Mouse (Mus musculus): ENCODE measurements at regions not wholly inside any gene's neighbourhood (a gene's known extent, or its start where the extent isn't known, plus 50 kb on each side); places are given as distances from the start of the nearest gene placed in this dataset.

DNA sequence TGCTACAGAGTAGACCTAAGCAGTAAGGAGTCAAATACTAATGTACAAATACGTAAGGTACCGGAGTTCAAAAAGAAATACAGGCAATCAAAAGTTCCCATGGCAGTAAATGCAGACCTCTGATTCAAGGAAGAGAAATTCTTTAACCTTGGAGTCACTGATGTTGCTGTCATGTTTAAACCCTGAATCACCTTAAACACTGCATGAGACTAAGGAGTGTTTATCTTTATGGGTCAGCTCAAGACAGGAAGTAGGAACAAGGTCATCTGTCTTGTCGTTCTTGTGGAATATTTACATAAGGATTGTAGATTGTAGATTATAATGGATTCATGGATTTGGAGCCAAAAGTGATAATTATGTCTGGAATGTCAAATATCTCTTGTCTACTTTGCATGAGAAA is 1708.7 kb upstream of the Slc10a2 start:
- DNase-seq (ENCODE audit: extremely low read depth, insufficient read length, low spot score), result peak; percentile 31

DNA sequence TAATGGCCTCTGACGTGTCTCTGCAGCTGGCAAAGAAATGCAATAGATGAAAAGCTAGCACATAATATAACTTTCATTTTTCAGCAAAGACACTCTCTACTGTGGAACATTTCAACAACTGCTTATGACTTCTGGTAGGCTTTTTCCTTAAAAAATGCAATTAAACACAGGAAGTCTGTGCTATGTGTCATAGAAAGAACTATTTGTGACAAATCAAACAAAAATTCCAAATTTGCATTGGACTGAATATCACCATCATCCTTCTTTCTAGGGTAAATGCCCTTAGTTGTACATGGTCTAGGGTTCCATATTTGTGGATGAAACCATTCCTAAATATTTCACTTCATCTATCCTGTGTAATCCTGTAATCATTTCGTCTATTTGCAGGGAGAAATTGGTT is 1702.0 kb upstream of the Slc10a2 start:
- DNase-seq (ENCODE audit: extremely low read depth, insufficient read length, low spot score), result peak; percentile 29

DNA sequence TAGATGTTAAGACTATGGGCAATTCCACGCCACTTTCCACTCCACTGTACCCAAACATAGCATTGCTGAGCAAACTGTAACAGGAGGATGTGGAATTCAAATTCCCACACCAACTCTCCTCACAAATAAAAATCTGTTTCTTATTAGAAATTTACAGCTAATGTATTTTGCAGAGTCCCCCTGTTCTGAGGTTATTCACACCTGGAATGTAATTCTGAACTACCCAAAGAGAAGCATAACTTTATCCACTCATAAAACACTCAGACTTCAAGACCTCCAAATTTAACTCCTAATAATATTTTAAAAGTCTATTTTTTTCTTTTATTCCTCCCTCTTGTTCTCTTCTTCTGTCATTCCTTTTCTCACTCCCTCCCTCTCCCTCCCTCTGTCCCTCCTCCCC is 1698.0 kb upstream of the Slc10a2 start:
- no peak for DNase-seq (ENCODE audit: extremely low read depth, insufficient read length, low spot score)

DNA sequence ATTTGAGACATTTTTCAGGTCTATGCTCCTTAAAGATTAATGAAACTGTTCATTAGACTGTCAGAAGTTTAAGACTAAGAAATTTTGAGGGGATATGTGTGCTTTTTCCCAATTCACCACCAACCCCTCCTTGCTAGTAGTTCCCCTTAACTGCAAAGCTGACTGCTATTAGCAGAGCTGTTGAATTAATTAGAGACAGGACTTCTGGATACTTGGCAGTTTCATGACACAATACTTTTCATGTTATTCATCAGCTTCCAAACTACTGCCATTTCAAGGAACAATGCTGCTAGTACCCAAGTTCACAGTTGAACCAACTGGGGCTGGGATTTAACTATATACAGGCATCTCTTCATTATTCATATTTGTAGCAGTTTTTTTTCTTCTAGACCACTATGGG is 1695.9 kb upstream of the Slc10a2 start:
- DNase-seq (ENCODE audit: extremely low read depth, insufficient read length, low spot score), result no peak

DNA sequence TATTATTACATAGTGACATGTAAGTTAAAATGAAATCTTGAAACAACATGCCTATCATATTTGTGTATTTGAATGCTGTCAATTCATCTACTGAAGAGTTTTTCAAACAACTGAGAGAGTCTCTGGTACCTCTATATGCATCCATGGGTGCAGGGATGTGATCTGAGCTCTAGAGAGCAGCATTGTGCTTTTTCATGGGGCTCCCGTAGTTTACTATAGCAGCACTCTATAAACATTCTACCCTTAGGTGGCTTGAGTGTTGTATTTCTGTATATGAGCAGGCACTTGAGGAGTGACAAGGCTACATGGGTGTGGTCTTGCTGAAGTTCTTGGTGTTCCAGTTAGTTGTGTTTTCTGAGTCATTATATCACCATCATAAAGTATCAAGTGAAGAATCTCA is 1683.9 kb upstream of the Slc10a2 start:
- no peak for DNase-seq (ENCODE audit: extremely low read depth, insufficient read length, low spot score)

DNA sequence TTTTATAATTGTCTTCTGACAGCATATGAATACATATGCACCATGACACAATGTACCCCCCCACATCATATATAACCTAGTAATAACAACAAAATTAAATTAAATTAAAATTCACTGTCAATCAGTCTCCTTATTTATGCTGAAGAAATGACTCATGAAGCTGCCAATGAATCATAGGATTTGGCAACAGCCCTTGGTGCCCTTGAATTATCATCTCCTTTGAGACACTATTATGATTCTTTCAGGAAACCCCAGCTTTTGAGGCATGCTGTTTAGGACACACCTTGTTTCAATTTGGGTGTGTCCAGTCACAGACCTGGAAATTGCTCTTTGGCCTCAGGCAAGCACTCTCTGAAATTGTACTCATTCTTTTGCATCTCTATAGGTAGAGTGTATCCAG is 1675.8 kb upstream of the Slc10a2 start:
- DNase-seq (ENCODE audit: extremely low read depth, insufficient read length, low spot score), result peak; percentile 10

DNA sequence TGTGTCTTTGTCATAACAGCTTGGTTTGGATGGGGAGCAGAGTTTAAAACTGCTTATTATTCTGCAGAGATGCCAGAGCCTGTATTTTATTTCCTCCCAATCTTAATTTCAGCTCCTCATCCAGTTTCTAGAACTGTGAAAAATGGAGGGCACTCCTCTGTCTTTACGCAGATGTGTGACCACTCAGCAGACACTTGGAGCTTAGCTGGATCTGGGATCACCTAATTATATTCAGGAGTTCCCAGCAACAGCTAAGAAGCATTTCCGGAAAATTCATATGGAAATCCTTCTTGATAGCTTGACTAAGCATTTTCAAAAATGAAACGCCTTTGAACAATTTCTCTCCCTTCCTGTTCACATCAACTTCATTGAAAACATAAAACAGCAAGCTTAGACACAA is 1670.0 kb upstream of the Slc10a2 start:
- DNase-seq (ENCODE audit: extremely low read depth, insufficient read length, low spot score), result no peak

DNA sequence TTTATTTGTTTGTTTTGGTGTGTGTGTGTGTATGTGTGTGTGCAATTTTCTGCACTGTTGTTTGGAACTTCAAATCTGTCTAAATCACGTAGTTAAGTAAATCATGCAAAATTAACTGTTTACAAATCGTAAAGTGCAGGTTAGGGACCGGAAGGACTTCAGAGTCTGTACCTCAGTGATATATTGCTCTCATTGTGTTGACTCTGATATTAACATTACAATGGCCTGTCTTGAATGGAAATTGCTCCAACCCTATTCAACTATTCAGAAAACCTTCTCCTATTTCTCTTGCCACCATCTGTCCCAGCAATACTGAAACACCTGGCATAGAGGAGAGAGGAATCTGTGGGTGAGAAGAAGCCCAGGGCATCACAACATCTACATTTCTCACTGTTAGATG is 1624.4 kb upstream of the Slc10a2 start:
- DNase-seq (ENCODE audit: extremely low read depth, insufficient read length, low spot score), result no peak

DNA sequence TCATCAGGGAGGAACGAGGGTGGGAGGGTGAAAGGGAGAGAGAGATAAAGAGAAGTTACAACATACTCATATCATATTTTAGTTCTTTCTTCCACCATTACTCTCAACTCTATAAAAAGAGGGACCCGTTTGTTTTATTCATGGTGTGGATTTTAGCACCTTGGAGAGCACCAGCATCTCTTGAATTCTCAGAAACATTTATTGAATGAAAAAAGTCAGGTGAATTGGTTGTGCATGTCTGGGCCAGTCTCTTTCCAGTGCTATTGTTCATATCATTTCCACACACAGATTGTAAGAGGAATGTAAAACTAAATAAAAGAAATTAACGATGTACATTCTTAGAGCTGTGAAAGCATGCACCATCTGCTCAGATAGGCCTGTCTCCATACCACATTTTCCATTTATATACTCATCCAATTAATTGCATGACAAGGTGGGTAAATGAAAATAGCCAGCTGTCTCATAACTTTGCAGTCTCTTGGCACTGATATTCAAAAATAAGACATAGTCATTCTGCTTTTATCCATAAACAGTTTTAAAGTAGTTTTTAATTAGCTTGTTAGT is 1603.8 kb upstream of the Slc10a2 start:
- DNase-seq (ENCODE audit: extremely low read depth, insufficient read length, low spot score), result no peak

DNA sequence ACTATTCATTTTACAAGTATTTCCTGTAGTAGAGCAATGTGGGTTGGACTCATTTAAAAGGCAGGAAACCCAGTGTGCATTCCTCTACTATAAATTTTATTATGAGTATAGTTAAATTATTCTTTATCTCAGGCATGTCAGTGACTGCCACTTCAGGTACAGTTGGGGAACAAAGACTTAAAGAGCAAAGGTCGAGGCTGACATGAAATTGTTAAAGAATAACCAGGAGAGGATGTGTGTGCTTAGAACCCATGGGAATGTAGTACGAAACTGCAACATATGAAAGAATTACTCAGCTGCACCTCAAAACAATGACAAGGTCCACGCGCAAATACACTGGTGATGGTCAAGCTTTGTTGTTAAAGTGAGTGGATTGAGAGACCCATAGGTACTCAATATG is 1583.4 kb upstream of the Slc10a2 start:
- DNase-seq (ENCODE audit: extremely low read depth, insufficient read length, low spot score), result no peak

DNA sequence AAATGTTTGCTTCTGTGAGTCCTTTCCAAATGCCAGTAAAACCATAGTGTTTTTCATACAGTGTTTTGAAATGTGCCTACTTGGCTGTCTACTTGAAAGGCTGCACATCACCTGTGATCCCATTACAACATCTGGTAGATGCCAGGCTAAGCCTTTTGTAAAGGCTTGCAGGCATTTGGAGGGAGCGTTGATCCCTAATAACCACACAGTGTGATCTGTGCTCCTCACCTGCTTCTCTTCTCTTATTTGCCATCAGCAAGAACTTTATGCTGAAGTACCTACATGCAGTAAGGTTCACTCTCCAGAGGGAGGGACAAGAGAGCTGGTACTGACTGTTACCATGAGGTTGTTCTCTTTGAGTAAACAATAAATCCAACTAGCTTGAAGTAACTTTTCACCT is 1553.7 kb upstream of the Slc10a2 start:
- DNase-seq (ENCODE audit: extremely low read depth, insufficient read length, low spot score), result no peak

DNA sequence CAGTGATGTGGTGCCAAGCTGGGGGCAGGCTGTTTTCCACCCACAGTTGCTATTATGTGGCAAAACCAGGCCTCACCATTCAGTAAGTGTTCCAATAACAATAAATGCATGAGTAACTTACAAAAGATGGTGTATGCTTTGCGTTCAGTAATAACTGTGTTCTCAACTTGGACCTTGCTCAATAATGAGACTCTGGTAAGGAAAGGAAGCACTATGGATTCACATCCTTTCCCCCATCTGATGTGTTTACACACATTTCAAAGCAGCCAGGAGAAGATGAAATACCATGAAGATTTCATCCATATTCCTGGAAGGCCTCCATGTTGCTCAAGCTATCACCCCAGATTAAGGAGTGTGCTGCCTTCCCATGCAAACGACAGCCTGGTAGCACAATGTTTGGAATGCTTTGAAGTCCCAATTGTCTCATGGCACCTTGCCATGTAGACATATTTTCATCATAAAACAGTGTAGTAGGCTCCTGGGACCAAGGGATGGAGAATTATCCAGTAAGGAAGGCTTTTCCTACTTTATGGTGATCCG is 1552.4 kb upstream of the Slc10a2 start:
- DNase-seq (ENCODE audit: extremely low read depth, insufficient read length, low spot score), result no peak

DNA sequence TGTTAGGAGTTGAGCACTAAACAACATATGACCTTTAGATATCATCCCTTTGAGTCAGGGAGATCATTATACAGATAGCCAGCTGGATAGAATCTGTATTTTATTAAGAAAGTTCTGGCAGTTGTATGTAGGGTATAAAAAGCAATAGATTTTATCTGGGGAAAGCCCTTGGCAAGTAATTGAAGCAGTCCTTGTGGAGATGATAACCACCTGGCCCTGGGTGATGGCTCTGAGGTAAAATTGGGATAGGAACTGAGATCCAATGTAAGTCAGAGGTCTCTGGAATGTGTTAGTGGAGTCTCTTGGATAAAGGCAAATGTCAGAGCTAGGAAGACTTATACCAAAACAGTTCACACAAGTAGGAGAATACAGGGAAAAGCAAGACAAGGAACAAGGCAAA is 1547.0 kb upstream of the Slc10a2 start:
- DNase-seq (ENCODE audit: extremely low read depth, insufficient read length, low spot score), result no peak

DNA sequence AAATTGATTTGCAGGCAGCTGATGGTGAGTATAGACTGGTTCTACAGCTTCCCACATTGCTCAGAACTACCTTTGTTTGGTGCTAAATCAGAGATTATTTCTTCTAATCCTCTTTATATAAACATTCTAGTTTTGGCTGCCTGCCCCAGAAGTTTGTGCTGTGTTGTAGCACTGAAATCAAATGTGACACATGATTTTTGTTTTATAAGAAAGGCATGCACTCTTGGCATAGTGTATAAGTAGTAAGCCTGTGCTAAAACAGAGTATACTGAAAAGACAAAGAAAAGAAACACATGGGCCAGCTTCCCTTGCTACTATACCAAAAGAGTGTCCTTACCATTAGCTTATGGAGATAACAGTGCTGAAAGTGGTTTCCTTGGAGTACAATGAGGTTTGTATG is 1542.9 kb upstream of the Slc10a2 start:
- no peak for DNase-seq (ENCODE audit: extremely low read depth, insufficient read length, low spot score)

DNA sequence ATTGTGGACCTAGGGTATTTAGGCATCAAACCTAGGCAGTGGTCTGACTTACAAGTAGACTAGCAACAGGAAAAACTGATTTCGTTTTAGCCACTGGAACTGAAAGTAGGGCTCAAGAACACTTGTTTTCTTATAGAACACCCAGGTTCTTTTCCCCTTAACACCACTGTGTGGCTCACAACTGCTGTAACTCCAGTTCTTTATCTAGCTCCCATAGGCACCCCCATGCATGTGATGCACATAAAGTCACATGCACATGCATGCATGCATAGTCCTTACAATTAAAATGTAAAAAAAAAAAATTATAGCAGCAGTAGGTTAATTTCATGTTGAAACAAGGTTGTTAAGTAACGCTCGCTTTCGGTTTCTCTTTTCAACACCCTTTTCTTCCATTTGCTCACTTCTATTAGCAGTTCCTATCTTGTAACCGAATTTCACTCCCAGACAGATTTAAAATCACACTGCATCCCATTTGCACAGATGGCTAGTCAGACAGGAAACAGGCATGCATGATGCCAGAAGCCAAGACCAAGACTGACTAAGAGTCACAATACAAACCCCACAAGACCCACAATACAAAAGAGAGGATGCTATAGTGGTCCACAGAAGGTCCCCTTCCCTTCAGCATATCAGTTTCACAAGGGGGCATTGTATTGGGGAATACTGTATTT is 1540.3 kb upstream of the Slc10a2 start:
- DNase-seq (ENCODE audit: extremely low read depth, insufficient read length, low spot score), result no peak

DNA sequence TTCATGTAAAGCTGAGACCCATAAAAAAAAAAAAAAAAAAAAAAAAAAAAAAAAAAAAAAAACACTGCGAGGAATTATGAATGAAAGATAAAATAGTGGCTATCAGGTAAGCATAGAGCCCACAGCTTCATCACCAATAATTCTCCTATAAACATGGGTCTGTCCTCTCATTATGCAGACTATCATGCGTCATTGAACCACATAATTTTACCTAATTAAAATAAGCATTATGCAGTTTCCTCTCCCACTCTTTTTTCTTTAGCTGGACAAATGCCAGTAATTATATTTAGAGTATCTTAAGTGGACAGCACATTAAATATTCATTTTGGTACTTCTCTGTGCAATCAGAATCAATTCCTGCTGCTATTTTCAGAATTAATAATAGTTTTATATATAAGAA is 1539.2 kb upstream of the Slc10a2 start:
- no peak for DNase-seq (ENCODE audit: extremely low read depth, insufficient read length, low spot score)

DNA sequence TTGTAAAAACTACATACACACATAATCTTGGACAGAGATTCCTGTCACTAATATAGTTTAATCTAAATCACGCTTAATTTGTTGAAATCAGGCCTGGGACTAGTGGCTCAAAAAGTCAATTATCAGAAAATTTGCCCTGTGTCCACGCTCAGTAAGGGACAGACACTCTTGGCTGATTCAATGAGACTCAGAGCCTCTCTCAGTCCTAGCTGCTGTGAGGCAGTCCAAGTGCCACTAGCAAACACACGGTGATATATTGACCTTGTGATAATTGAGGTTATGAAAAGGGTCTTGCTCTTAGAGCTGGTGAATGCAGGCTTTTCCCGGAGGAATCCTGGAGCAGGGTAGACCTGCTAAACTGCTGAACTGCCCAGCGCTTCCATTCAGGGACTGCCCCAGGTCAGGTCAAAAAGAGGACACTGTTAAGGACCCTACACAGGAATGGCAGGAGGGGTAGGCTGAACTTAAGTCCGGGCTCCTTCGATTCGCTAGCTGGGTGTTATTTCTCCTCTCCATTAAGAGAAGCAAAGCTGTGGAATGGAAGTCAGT is 1521.9 kb upstream of the Slc10a2 start:
- no peak for DNase-seq (ENCODE audit: extremely low read depth, insufficient read length, low spot score)

DNA sequence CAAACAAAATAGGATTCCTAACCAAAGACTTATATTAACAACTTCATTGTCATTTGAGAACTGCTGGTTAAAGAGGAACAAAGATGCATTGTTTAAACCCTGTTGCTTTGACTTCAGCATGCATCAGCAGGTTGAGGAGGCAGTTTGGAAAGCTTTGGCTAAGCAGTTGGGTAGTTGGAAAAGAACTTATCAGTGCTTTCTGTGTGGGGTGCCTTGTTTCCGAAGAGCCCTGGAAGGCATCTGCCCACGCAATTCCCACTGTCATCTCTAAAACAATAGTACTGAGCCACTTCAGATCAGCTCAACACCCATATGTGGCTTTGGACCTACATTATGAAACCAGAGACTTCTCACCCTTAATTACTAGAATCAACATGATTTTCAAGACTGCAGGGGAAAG is 1503.7 kb upstream of the Slc10a2 start:
- DNase-seq (ENCODE audit: extremely low read depth, insufficient read length, low spot score), result no peak

DNA sequence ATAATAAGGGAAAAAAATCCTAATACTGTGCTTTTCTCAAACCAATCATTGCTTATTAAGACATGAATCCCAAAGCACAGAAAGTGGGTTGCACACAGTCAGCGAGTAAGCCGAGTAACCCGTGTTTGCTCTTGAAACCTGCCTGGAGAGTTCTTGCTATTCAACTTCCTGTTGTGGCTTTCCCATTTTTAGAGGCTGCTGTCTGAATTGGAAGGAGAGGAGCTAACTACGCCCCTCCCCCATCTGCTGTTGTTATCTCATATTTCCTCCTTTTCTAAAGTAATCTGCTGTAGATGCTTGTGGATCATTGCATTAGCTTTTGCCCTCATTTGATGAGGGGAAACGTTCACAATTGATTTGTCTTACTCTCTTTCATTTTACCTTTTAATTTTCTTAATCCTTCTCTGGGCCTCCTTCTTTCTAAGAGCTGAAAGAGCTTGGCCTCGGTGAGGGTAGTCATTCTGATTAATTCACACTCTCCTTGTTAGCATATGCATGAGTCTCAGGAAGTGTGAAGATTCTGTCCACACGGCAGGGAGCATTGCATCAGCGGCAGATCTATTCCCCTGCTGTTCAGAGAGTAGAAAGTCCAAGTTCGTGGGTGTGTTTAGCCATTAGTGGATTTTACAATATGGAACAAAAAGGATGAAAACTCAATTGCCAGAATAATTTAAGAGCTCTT is 1501.8 kb upstream of the Slc10a2 start:
- DNase-seq (ENCODE audit: extremely low read depth, insufficient read length, low spot score), result no peak

DNA sequence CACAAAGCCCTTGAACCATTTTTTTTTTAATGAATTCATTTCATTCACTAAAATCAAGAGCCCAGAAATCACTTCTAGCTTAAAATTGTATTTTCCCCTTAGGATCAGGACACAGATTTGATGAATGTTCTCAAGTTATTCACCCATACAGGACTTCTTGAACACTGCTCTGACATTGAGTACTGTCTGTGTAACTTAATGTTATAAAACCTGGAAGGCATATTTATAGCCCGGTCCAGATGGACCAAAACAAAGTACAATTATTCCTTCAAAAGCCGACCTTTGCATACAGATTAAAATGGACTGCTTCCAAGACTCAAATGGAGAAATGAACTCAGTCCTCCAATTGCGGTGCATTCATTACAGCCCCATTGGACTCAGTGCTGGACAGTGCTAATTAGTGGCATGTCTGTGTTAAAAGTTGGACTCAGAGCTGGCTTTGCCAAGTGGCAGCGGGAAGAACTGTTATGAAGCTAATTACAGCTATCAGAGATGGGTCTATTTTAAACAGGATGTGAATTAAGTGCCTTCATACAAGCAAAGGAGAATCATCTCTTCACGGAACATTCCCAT is 1499.2 kb upstream of the Slc10a2 start:
- DNase-seq (ENCODE audit: extremely low read depth, insufficient read length, low spot score), result no peak

DNA sequence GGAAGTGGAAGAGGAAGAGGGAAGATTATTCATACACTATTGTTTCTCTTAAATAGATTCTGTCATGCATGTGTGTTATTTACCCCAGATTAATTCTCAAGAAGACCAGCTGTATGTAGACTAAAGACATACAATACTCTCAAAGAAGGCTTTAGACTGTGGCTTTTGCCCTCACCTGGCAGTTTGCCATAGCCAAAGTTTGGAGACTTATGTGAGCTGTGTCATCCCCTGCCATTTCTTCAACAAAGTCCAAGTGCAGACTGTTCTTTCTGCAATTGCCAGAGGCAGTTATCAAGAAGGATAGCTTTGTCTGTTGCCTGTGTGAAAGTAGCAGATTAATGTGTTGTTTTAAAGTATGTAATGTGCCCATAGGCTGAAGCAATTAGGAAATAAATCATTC is 1485.0 kb upstream of the Slc10a2 start:
- DNase-seq (ENCODE audit: extremely low read depth, insufficient read length, low spot score), result no peak

Measured in 3134 (cell line).